Mouse (Mus musculus): Measurements from ENCODE around the gene Acpp. TPM values are rescaled to one million over a fixed set of nuclear protein-coding genes. Genes with fewer than 3 reads are reported as not detected.

Gene Acpp
- polyA plus RNA-seq, 1 experiment from 2014 or later: 0.40 TPM

- 0 out of 2 replicates have a peak, but pooled peaks cover 2% of the 10 kb centered on the region for H3K36me3 ChIP-seq (ENCODE audit: control insufficient read depth, insufficient read depth, low read length)
- no peaks in the 10 kb centered on the region for H3K27me3 ChIP-seq (ENCODE audit: control insufficient read depth, insufficient read depth, low read length)
- no peak overlapping the region for H3K27ac ChIP-seq (ENCODE audit: low read depth, low read length)
- DNase-seq (ENCODE audit: low spot score) (no peak), ATAC-seq (replicated peaks; ENCODE audit: low FRiP score) (no peak)
- no peaks in the 10 kb centered on the region for H3K9me3 ChIP-seq (ENCODE audit: control insufficient read depth, low read length)
- no peak overlapping the region for H3K4me3 ChIP-seq (ENCODE audit: low read depth, low read length)
- WGBS: 90% methylated on average over 4 of the region's 4 CpGs
- no peaks in the 10 kb centered on the region for H3K4me1 ChIP-seq (replicated peaks; ENCODE audit: control insufficient read depth, insufficient read depth, low read length)
- H3K4me2 ChIP-seq (ENCODE audit: low read depth, low read length, severe bottlenecking): no peak overlapping the region
- H3K9ac ChIP-seq (ENCODE audit: low read length): no peak overlapping the region
Measured at GRCm38 (mm10) chr9:104251687-104252086, 85.9 kb downstream of the Acpp start.

- DNase-seq (ENCODE audit: low spot score) (no peak), ATAC-seq (replicated peaks; ENCODE audit: low FRiP score) (no peak)
- Histone ChIP-seq H3K9ac (ENCODE audit: low read length) (no peak overlapping the region), H3K4me3 (ENCODE audit: low read depth, low read length) (no peak overlapping the region), H3K9me3 (ENCODE audit: control insufficient read depth, low read length) (no peaks in the 10 kb centered on the region), H3K4me1 (replicated peaks; ENCODE audit: control insufficient read depth, insufficient read depth, low read length) (no peaks in the 10 kb centered on the region), H3K27me3 (ENCODE audit: control insufficient read depth, insufficient read depth, low read length) (no peaks in the 10 kb centered on the region), H3K27ac (ENCODE audit: low read depth, low read length) (no peak overlapping the region), H3K36me3 (ENCODE audit: control insufficient read depth, insufficient read depth, low read length) (0 out of 2 replicates have a peak, but pooled peaks cover 2% of the 10 kb centered on the region), H3K4me2 (ENCODE audit: low read depth, low read length, severe bottlenecking) (no peak overlapping the region)
- 87% methylated on average over 8 of the region's 8 CpGs for WGBS
Measured at GRCm38 (mm10) chr9:104251111-104251510, 86.4 kb downstream of the Acpp start.

GRCm38 (mm10) chr9:104247307-104247987 lies 90.1 kb downstream of the Acpp start:
- H3K27ac ChIP-seq (ENCODE audit: low read depth, low read length): no peak overlapping the region
- H3K36me3 ChIP-seq (ENCODE audit: control insufficient read depth, insufficient read depth, low read length): 0 out of 2 replicates have a peak, but pooled peaks cover 2% of the 10 kb centered on the region
- ATAC-seq (replicated peaks; ENCODE audit: low FRiP score): no peak
- 93% methylated on average over 6 of the region's 6 CpGs for WGBS
- no peaks in the 10 kb centered on the region for H3K9me3 ChIP-seq (ENCODE audit: control insufficient read depth, low read length)
- no peaks in the 10 kb centered on the region for H3K27me3 ChIP-seq (ENCODE audit: control insufficient read depth, insufficient read depth, low read length)
- H3K4me1 ChIP-seq (replicated peaks; ENCODE audit: control insufficient read depth, insufficient read depth, low read length): no peaks in the 10 kb centered on the region
- no peak overlapping the region for H3K9ac ChIP-seq (ENCODE audit: low read length)
- H3K4me3 ChIP-seq (ENCODE audit: low read depth, low read length): no peak overlapping the region
- DNase-seq (ENCODE audit: low spot score): no peak
- no peak overlapping the region for H3K4me2 ChIP-seq (ENCODE audit: low read depth, low read length, severe bottlenecking)

- H3K4me2 ChIP-seq (ENCODE audit: low read depth, low read length, severe bottlenecking): no peak overlapping the region
- no peaks in the 10 kb centered on the region for H3K27me3 ChIP-seq (ENCODE audit: control insufficient read depth, insufficient read depth, low read length)
- no peak overlapping the region for H3K9ac ChIP-seq (ENCODE audit: low read length)
- H3K4me3 ChIP-seq (ENCODE audit: low read depth, low read length): no peak overlapping the region
- 93% methylated on average over 9 of the region's 9 CpGs for WGBS
- H3K9me3 ChIP-seq (ENCODE audit: control insufficient read depth, low read length): no peaks in the 10 kb centered on the region
- DNase-seq (ENCODE audit: low spot score) (no peak), ATAC-seq (replicated peaks; ENCODE audit: low FRiP score) (no peak)
- no peaks in the 10 kb centered on the region for H3K4me1 ChIP-seq (replicated peaks; ENCODE audit: control insufficient read depth, insufficient read depth, low read length)
- H3K27ac ChIP-seq (ENCODE audit: low read depth, low read length): no peak overlapping the region
- H3K36me3 ChIP-seq (ENCODE audit: control insufficient read depth, insufficient read depth, low read length): 0 out of 2 replicates have a peak, but pooled peaks cover 2% of the 10 kb centered on the region
Measured at GRCm38 (mm10) chr9:104243799-104244466, 93.6 kb downstream of the Acpp start.

GRCm38 (mm10) chr9:104240146-104240545 lies 97.4 kb downstream of the Acpp start:
- ATAC-seq (replicated peaks; ENCODE audit: low FRiP score) (no peak), DNase-seq (ENCODE audit: low spot score) (no peak)
- H3K36me3 ChIP-seq (ENCODE audit: control insufficient read depth, insufficient read depth, low read length): no peaks in the 10 kb centered on the region; the same call in 1 of the 2 replicates

GRCm38 (mm10) chr9:104239076-104239475 lies 98.5 kb downstream of the Acpp start:
- Histone ChIP-seq H3K9ac (ENCODE audit: low read length) (no peak overlapping the region), H3K4me1 (replicated peaks; ENCODE audit: control insufficient read depth, insufficient read depth, low read length) (no peaks in the 10 kb centered on the region), H3K27me3 (ENCODE audit: control insufficient read depth, insufficient read depth, low read length) (no peaks in the 10 kb centered on the region), H3K9me3 (ENCODE audit: control insufficient read depth, low read length) (no peaks in the 10 kb centered on the region), H3K4me2 (ENCODE audit: low read depth, low read length, severe bottlenecking) (no peak overlapping the region), H3K4me3 (ENCODE audit: low read depth, low read length) (no peak overlapping the region), H3K36me3 (ENCODE audit: control insufficient read depth, insufficient read depth, low read length) (no peaks in the 10 kb centered on the region; the same call in 1 of the 2 replicates), H3K27ac (ENCODE audit: low read depth, low read length) (no peak overlapping the region)
- ATAC-seq (replicated peaks; ENCODE audit: low FRiP score) (no peak), DNase-seq (ENCODE audit: low spot score) (no peak)
- WGBS: 89% methylated on average over 8 of the region's 8 CpGs

More at GRCm38 (mm10) chr9:104240146-104240545, 97.4 kb downstream of the Acpp start:
- Histone ChIP-seq H3K9ac (ENCODE audit: low read length) (no peak overlapping the region), H3K4me2 (ENCODE audit: low read depth, low read length, severe bottlenecking) (no peak overlapping the region), H3K27ac (ENCODE audit: low read depth, low read length) (no peak overlapping the region), H3K9me3 (ENCODE audit: control insufficient read depth, low read length) (no peaks in the 10 kb centered on the region), H3K27me3 (ENCODE audit: control insufficient read depth, insufficient read depth, low read length) (no peaks in the 10 kb centered on the region), H3K4me1 (replicated peaks; ENCODE audit: control insufficient read depth, insufficient read depth, low read length) (no peaks in the 10 kb centered on the region), H3K4me3 (ENCODE audit: low read depth, low read length) (no peak overlapping the region)
- 94% methylated on average over 7 of the region's 7 CpGs for WGBS

Other genes starting within 250 kb of the Acpp start
- gene Ackr4, start 210.8 kb downstream of the Acpp start, polyA plus RNA-seq (2014; fragmentation: Nextera tagmentation; extraction: Ambion mirVana): 0.64 and 0.68 TPM in 2 replicates
- 23.2 and 24.1 TPM in 2 replicates for gene Dnajc13, start 74.8 kb downstream of the Acpp start, polyA plus RNA-seq (2014; fragmentation: Nextera tagmentation; extraction: Ambion mirVana)
- 0.25 and 0.39 TPM in 2 replicates for gene Cpne4, start 209.5 kb upstream of the Acpp start, polyA plus RNA-seq (2014; fragmentation: Nextera tagmentation; extraction: Ambion mirVana)

Measured in forebrain, embryonic 11.5 days (tissue).